Mouse (Mus musculus) midbrain, postnatal 0 days (tissue): ENCODE measurements around the gene Cntn6. TPM values are rescaled to one million over a fixed set of nuclear protein-coding genes. Genes with fewer than 3 reads are reported as not detected.

ENCODE experiments used
- ATAC-seq: fragments of 200-750 bp; cut with Nextera tagmentation; 2 replicates; pipeline ENCODE4 v1.8.0; 2017; ENCODE audit warnings: moderate number of reproducible peaks, mild to moderate bottlenecking, moderate TSS enrichment, moderate library complexity; ENCODE audit not compliant: low FRiP score
- DNase-seq: peaks from one replicate; pipeline ENCODE4 v3.0.0-alpha.2; 2015; ENCODE audit warnings: low spot score
- H3K27ac ChIP-seq: fragments of 300-500 bp; sonication (generic); 2 replicates; pipeline ENCODE4 v1.5.1; 2014; ENCODE audit warnings: low read depth, mild to moderate bottlenecking, low read length, mixed read lengths
- H3K27me3 ChIP-seq: fragments of 300-500 bp; sonication (generic); 2 replicates; pipeline ENCODE4 v1.6.1; 2014; ENCODE audit warnings: low read length, control low read depth, mixed read lengths; ENCODE audit not compliant: insufficient read depth
- H3K36me3 ChIP-seq: fragments of 300-500 bp; sonication (generic); 2 replicates; pipeline ENCODE4 v1.6.1; 2014; ENCODE audit warnings: low read length, control low read depth, mixed read lengths; ENCODE audit not compliant: insufficient read depth
- H3K4me1 ChIP-seq: fragments of 300-500 bp; sonication (generic); 2 replicates; pipeline ENCODE4 v1.6.1; 2014; ENCODE audit warnings: mild to moderate bottlenecking, control low read depth, antibody characterized with exemption, low read length, mixed read lengths; ENCODE audit not compliant: insufficient read depth
- H3K4me2 ChIP-seq: fragments of 300-500 bp; sonication (generic); 2 replicates; pipeline ENCODE4 v1.6.1; 2014; ENCODE audit warnings: low read depth, mild to moderate bottlenecking, low read length, mixed read lengths; ENCODE audit not compliant: poor library complexity, severe bottlenecking
- H3K4me3 ChIP-seq: fragments of 300-500 bp; sonication (generic); 2 replicates; pipeline ENCODE4 v1.5.1; 2014; ENCODE audit warnings: low read depth, mild to moderate bottlenecking, low read length, moderate library complexity
- H3K9ac ChIP-seq: fragments of 300-500 bp; sonication (generic); replicated peaks from 2 replicates; pipeline ENCODE4 v1.6.1; 2014; ENCODE audit warnings: mild to moderate bottlenecking, low read length, moderate library complexity, mixed read lengths; ENCODE audit not compliant: poor library complexity, severe bottlenecking
- H3K9me3 ChIP-seq: fragments of 300-500 bp; sonication (generic); 2 replicates; pipeline ENCODE4 v1.6.1; 2016; ENCODE audit warnings: low read length, control low read depth
- CTCF ChIP-seq: IDR thresholded peaks from 2 replicates; pipeline ENCODE4 v1.5.1; 2016; ENCODE audit warnings: antibody characterized with exemption, mild to moderate bottlenecking
- WGBS: fragments of 180-500 bp; shearing (Covaris S2); extraction: QIAGEN DNeasy Blood & Tissue Kit; methylation state at CpG from one replicate; pipeline ENCODE4 v1.1.7; 2014; 5-methylcytosine and 5-hydroxymethylcytosine counted together
- polyA plus RNA-seq: library from polyadenylated mRNA; unstranded; fragments of >200 nt; fragmentation: Nextera tagmentation; extraction: Ambion mirVana; gene quantifications from 2 replicates; pipeline ENCODE4 v1.2.1, GENCODE M21; 2015
- total RNA-seq: library from RNA; depleted of rRNA; stranded (reverse); fragments of >200 nt; gene quantifications from 2 replicates; pipeline ENCODE4 v1.2.3, GENCODE M21; 2014

Cntn6 gene
- total and polyA plus RNA-seq, 2 experiments from 2014 or later: 19.5 to 31.1 TPM

DNA sequence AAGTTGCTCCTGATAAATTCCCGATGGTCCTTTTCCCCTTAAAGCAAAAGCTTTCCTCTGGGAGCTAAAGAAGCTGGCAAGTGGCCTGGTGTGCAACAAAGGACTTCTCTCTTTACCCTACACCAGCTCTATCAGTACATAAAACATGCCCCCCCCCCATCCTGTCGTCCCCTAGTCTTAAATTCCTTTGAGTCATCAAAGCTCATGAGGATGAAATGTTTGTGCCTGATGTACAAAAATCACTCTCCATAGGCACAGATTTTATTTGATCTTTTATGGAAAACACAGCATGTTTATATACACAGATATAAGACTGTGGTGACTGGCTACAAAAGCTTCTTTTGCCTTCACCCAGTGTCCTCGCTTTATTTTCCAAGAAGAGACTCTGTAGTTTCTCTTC, 112.6 kb downstream of the Cntn6 start:
- WGBS: 36% methylated on average over 3 of the region's 3 CpGs
- Histone ChIP-seq H3K9ac (no peak overlapping the region), H3K27ac (no peak overlapping the region), H3K9me3 (no peaks in the 10 kb centered on the region), H3K27me3 (no peaks in the 10 kb centered on the region), H3K4me1 (no peaks in the 10 kb centered on the region), H3K4me2 (no peak overlapping the region), H3K36me3 (no peaks in the 10 kb centered on the region), H3K4me3 (no peak overlapping the region)
- DNase-seq: no peak
- ATAC-seq: no peak
- no peak for TF ChIP-seq CTCF

DNA sequence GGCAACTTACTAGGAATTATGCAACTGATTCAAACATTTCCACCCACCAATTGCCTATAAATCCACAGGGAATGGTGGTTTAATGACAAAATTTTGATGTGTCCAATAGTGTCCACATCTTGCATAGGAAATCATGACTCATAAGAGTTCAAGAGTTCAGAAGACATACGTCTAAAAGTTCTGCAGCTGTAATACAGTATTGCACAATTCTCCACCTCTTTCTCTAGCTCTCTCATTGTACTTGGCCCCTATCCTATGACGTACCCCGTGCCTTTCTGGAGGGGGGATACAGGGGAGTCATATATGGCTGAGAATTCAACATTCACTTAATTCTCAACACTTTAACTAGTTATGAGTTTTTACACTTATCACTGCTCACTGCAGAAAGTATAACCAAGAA, 160.9 kb downstream of the Cntn6 start:
- ATAC-seq (no peak), DNase-seq (no peak)
- WGBS: 85% methylated on average over 3 of the region's 3 CpGs
- Histone ChIP-seq H3K4me1 (no peaks in the 10 kb centered on the region), H3K9ac (no peak overlapping the region), H3K4me3 (no peak overlapping the region), H3K27me3 (no peaks in the 10 kb centered on the region), H3K36me3 (no peaks in the 10 kb centered on the region), H3K4me2 (no peak overlapping the region), H3K27ac (no peak overlapping the region), H3K9me3 (no peaks in the 10 kb centered on the region)
- TF ChIP-seq CTCF: no peak

DNA sequence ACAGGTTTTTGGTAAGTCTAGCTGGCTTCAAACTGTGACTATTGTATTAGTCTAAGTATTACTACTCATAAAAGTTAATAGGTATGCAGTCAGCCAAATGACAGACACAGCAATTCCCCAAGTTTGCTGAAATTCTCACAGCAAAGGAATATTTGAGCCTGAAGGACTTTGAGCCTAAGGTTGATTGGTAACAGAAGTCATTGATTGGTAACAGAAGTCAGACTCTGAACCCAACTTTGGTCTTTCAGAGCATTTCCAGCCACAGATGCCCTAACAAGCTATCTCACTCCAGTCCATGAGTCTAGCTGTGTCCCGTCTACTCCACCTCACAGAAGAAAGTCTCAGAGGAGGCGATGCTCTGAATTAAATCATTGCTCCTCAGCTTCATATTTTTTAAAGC, 176.1 kb downstream of the Cntn6 start:
- no peaks in the 10 kb centered on the region for H3K4me1 ChIP-seq
- no peaks in the 10 kb centered on the region for H3K36me3 ChIP-seq
- H3K9ac ChIP-seq: no peak overlapping the region
- no peak for TF ChIP-seq CTCF
- ATAC-seq (no peak), DNase-seq (no peak)
- no peak overlapping the region for H3K4me3 ChIP-seq
- 95% methylated on average over 2 of the region's 2 CpGs for WGBS
- no peak overlapping the region for H3K4me2 ChIP-seq
- H3K9me3 ChIP-seq: no peaks in the 10 kb centered on the region
- no peak overlapping the region for H3K27ac ChIP-seq
- no peaks in the 10 kb centered on the region for H3K27me3 ChIP-seq

DNA sequence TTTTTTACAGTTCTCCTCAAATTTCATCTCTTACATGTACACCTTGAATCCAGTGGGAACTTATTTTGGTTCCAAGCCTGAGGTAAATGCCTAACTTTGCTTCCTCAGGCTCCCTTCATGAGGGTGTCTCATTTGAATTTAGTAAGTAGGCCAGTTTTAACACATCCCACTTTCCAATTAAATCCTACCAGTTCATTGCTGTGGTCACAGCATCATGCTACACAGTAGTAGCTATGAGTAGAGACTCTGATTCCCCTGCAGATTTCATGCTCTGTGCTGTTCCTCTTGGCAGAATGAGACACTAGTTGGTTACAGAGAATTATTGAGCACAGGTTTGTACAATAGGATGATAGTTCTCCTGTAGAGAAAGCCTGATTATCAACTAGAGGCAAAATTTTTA, 181.7 kb downstream of the Cntn6 start:
- no peak for TF ChIP-seq CTCF
- H3K27ac ChIP-seq: no peak overlapping the region
- no peaks in the 10 kb centered on the region for H3K9me3 ChIP-seq
- no peak for DNase-seq
- no peaks in the 10 kb centered on the region for H3K4me1 ChIP-seq
- no peak overlapping the region for H3K4me3 ChIP-seq
- ATAC-seq: no peak
- no peak overlapping the region for H3K4me2 ChIP-seq
- no peaks in the 10 kb centered on the region for H3K36me3 ChIP-seq
- no peak overlapping the region for H3K9ac ChIP-seq
- H3K27me3 ChIP-seq: no peaks in the 10 kb centered on the region

DNA sequence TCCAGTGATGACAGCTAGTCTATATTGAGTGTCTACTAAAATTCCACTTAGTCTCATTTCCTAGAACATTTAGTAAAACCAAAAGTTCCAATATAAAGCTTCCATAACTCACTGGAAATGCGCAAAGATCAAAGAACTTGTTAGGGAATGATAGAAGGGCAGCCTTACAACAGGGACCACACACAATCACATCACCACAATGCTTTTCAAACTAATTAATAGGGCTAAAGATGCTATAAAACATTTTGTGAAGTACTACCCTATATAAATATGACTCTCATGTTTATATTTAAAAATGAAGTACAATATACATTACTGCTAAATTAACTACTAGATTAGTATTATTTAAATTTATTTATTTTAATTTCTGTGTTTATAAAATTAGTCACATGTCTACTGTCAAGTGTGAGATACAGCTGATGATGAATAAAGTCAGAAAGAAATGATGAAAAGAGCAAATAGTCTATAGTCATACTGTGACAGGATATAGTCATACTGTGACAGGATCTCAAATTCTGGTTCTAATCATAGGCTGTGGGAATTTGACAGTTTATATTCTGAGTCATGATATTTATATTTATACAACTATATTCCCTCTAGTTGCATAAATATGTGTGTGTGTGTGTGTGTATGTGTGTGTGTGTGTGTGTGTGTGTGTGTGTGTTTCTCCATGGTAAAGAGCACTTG, 187.4 kb downstream of the Cntn6 start:
- H3K27me3 ChIP-seq: no peaks in the 10 kb centered on the region
- ATAC-seq (no peak), DNase-seq (no peak)
- no peak overlapping the region for H3K4me2 ChIP-seq
- no peaks in the 10 kb centered on the region for H3K4me1 ChIP-seq
- 96% methylated on average over 1 of the region's 1 CpGs for WGBS
- no peaks in the 10 kb centered on the region for H3K9me3 ChIP-seq
- no peak for TF ChIP-seq CTCF
- H3K27ac ChIP-seq: no peak overlapping the region
- no peak overlapping the region for H3K4me3 ChIP-seq
- H3K36me3 ChIP-seq: no peaks in the 10 kb centered on the region
- no peak overlapping the region for H3K9ac ChIP-seq

DNA sequence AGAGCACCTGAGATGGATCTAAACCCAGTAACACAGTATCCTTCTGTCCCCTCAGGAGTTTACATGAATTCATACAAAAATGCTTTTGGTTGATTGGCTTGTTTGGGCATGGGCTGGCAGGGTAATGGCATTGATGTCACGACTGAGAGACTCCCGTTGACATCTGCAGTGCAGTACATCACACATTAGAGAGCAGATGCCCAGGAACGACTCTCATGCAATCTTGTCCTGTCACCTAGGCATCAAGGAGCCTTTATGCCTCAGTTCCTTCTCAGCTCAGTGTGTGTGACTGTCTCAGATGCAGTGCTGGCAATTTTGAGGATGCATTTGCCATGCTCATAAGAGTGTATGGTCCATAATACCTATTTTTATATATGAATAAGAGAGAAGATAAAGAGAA, 195.4 kb downstream of the Cntn6 start:
- ATAC-seq (no peak), DNase-seq (peak; percentile 54)
- Histone ChIP-seq H3K4me1 (no peaks in the 10 kb centered on the region), H3K9me3 (no peaks in the 10 kb centered on the region), H3K36me3 (no peaks in the 10 kb centered on the region), H3K27ac (no peak overlapping the region), H3K9ac (no peak overlapping the region), H3K4me2 (no peak overlapping the region), H3K27me3 (no peaks in the 10 kb centered on the region), H3K4me3 (no peak overlapping the region)
- no peak for TF ChIP-seq CTCF
- WGBS: 84% methylated on average over 3 of the region's 3 CpGs
